Mouse (Mus musculus) myocyte (in vitro differentiated cells): ENCODE results near the gene Lrit3.

Experiments used
- CEBPB ChIP-seq: IDR thresholded peaks from 2 replicates; pipeline ENCODE4 v1.6.1; 2011; ENCODE audit warnings: mild to moderate bottlenecking, moderate library complexity; ENCODE audit not compliant: poor library complexity, insufficient read depth, severe bottlenecking
- E2F4 ChIP-seq: IDR thresholded peaks from one replicate; pipeline ENCODE4 v1.6.1; 2011; ENCODE audit warnings: mild to moderate bottlenecking, control low read depth, moderate library complexity; ENCODE audit not compliant: insufficient read depth
- MAX ChIP-seq: IDR thresholded peaks from one replicate; pipeline ENCODE4 v1.6.1; 2011; ENCODE audit warnings: low read depth, mild to moderate bottlenecking, control low read depth
- MYOG ChIP-seq, 3 experiments: IDR thresholded peaks; one replicate each; pipeline ENCODE4 v1.6.1; 2011; ENCODE audit warnings: control low read depth in 2 of 3, low read depth in 2 of 3, mild to moderate bottlenecking in 2 of 3; ENCODE audit not compliant: insufficient read length in 2 of 3, control insufficient read depth in 1 of 3, insufficient read depth in 1 of 3
- POLR2A ChIP-seq: IDR thresholded peaks from one replicate; pipeline ENCODE4 v1.6.1; 2011; ENCODE audit warnings: low read depth, mild to moderate bottlenecking, control low read depth, moderate library complexity; ENCODE audit not compliant: insufficient read length
- POLR2AphosphoS2 ChIP-seq: IDR thresholded peaks from one replicate; pipeline ENCODE4 v1.6.1; 2011; ENCODE audit warnings: low read depth, control low read depth; ENCODE audit not compliant: insufficient read length
- TCF12 ChIP-seq: IDR thresholded peaks from one replicate; pipeline ENCODE4 v1.6.1; 2011; ENCODE audit warnings: mild to moderate bottlenecking, control low read depth; ENCODE audit not compliant: poor library complexity, insufficient read depth, severe bottlenecking
- USF1 ChIP-seq: IDR thresholded peaks from one replicate; pipeline ENCODE4 v1.6.1; 2011; ENCODE audit warnings: low read depth, mild to moderate bottlenecking, control low read depth, moderate library complexity

- TF ChIP-seq TCF12 (no peak), POLR2A (no peak), E2F4 (no peak), POLR2AphosphoS2 (no peak), USF1 (no peak), MAX (no peak), CEBPB (no peak), MYOG (IDR thresholded peaks at IDR 0.05; ENCODE audit: control insufficient read depth in 1 of 3, insufficient read depth in 1 of 3, insufficient read length in 2 of 3, low read depth in 2 of 3) (no peak)
Measured at GRCm38 (mm10) chr3:129754650-129755604, 48.9 kb downstream of the Lrit3 start, which contains the start of gene Egf.
